Mouse (Mus musculus) ovary, postnatal 14 days (tissue): ENCODE measurements around the gene a.

Source experiments
- DNase-seq: peaks from one replicate; pipeline ENCODE4 v3.0.0; 2022; ENCODE audit warnings: low spot score

a gene

GRCm38 (mm10) chr2:154782856-154783650 is 8.1 kb upstream of the a start:
- no peak for DNase-seq

GRCm38 (mm10) chr2:154785284-154785683 is 5.9 kb upstream of the a start:
- no peak for DNase-seq

- no peak for DNase-seq
Observed at GRCm38 (mm10) chr2:154786187-154786586, 5.0 kb upstream of the a start.

GRCm38 (mm10) chr2:154786776-154787175 is 4.4 kb upstream of the a start:
- no peak for DNase-seq

GRCm38 (mm10) chr2:154789381-154789780 is 1.8 kb upstream of the a start:
- DNase-seq, result no peak

GRCm38 (mm10) chr2:154789977-154790655 is 1.1 kb upstream of the a start:
- no peak for DNase-seq

GRCm38 (mm10) chr2:154791661-154792642 is 750 bp downstream of the a start:
- peak; percentile 60 for DNase-seq

GRCm38 (mm10) chr2:154803372-154803771 is 12.2 kb downstream of the a start:
- DNase-seq, result no peak

GRCm38 (mm10) chr2:154803845-154804244 is 12.6 kb downstream of the a start:
- DNase-seq, result no peak

GRCm38 (mm10) chr2:154807689-154808088 is 16.5 kb downstream of the a start:
- DNase-seq, result no peak

- no peak for DNase-seq
Observed at GRCm38 (mm10) chr2:154809107-154809762, 18.0 kb downstream of the a start.

- no peak for DNase-seq
Observed at GRCm38 (mm10) chr2:154810821-154811220, 19.6 kb downstream of the a start.

- DNase-seq, result no peak
Observed at GRCm38 (mm10) chr2:154813426-154813825, 22.2 kb downstream of the a start.

- no peak for DNase-seq
Observed at GRCm38 (mm10) chr2:154817089-154817488, 25.9 kb downstream of the a start.

GRCm38 (mm10) chr2:154817788-154818187 is 26.6 kb downstream of the a start:
- peak; percentile 27 for DNase-seq

GRCm38 (mm10) chr2:154818599-154818998 is 27.4 kb downstream of the a start:
- no peak for DNase-seq

- no peak for DNase-seq
Observed at GRCm38 (mm10) chr2:154820346-154820745, 29.1 kb downstream of the a start.

- no peak for DNase-seq
Observed at GRCm38 (mm10) chr2:154826054-154826538, 34.9 kb downstream of the a start.

- DNase-seq, result no peak
Observed at GRCm38 (mm10) chr2:154827521-154827920, 36.3 kb downstream of the a start.

- DNase-seq, result no peak
Observed at GRCm38 (mm10) chr2:154832471-154832870, 41.3 kb downstream of the a start.

GRCm38 (mm10) chr2:154834149-154834865 is 43.1 kb downstream of the a start:
- no peak for DNase-seq
